Mouse (Mus musculus) bone marrow, adult 2 months (tissue): ENCODE measurements at regions not wholly inside any gene's neighbourhood (a gene's known extent, or its start where the extent isn't known, plus 50 kb on each side); places are given as distances from the start of the nearest gene placed in this dataset.

Source experiments
- H3K27ac ChIP-seq: fragments of 200-500 bp; 2 replicates; pipeline ENCODE4 v1.5.1; 2012; ENCODE audit warnings: low read depth, mild to moderate bottlenecking, control low read depth, inconsistent platforms, low read length; ENCODE audit not compliant: control insufficient read depth, poor library complexity, insufficient read depth
- H3K4me1 ChIP-seq: fragments of 200-500 bp; 2 replicates; pipeline ENCODE4 v1.6.1; 2011; ENCODE audit warnings: low read length; ENCODE audit not compliant: control insufficient read depth, insufficient read depth
- H3K4me3 ChIP-seq: fragments of 200-500 bp; replicated peaks from 2 replicates; pipeline ENCODE3; 2011; ENCODE audit warnings: mild to moderate bottlenecking, low read depth, low read length, control low read depth; ENCODE audit not compliant: control insufficient read depth
- CTCF ChIP-seq: fragments of 200-500 bp; IDR thresholded peaks from 2 replicates; pipeline ENCODE4 v1.5.1; 2011; ENCODE audit warnings: low read length, control low read depth; ENCODE audit not compliant: control insufficient read depth, insufficient read depth
- POLR2A ChIP-seq: fragments of 200-500 bp; IDR thresholded peaks from 2 replicates; pipeline ENCODE4 v1.6.1; 2011; ENCODE audit warnings: low read depth, mild to moderate bottlenecking, control low read depth, low read length, borderline replicate concordance; ENCODE audit not compliant: control insufficient read depth
- WGBS: fragments of 180-500 bp; shearing (Covaris S2); methylation state at CpG from one replicate; pipeline ENCODE4 v1.1.7; 2018; 5-methylcytosine and 5-hydroxymethylcytosine counted together

DNA sequence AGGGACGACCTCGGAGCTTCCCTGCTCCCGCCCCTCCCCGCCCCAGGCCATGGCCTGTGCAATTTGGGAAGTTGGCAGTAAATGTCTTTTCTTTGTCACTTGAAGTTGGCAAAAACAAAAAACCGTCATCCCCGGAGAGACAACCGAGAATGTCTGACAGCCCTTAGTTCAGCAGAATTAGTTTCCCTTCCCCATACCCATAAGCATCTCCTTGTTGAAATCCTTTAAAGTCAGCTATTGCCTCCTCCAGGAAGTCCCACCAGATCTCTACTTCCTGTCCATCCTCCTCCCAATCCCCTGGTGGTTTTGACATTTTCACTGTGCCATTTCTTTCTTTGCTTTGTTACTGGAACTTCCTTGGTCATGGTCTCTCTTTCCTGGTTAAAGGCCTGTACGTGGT, 54.8 kb downstream of the Foxb1 start:
- no peak for TF ChIP-seq POLR2A
- H3K4me3 ChIP-seq, result no peak overlapping the region
- H3K27ac ChIP-seq, result no peak overlapping the region
- H3K4me1 ChIP-seq, result no peaks in the 10 kb centered on the region; the same call in 1 of the 2 replicates
- WGBS, result 79% methylated on average over 8 of the region's 8 CpGs

DNA sequence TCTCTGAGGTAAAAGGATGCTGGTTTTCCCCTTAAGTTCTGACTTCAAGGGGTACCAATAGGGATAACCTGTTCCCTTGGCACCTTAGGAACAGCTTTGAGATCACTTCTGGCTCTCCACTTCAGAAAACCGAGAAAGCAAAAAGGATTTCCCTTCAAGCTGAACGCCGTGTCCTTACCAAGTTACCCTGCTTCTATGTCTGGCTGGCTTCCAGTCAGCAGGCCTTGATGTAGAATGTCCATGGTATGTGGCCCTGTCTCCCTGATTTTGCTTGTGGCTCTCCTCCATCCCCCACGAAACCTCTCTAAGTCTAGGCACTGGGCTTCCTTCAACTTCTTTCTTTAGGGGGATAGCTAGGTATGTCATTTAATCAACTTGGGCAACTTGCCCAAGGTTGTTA, 55.7 kb downstream of the Foxb1 start:
- Histone ChIP-seq H3K4me1 (no peaks in the 10 kb centered on the region; the same call in 1 of the 2 replicates), H3K27ac (no peak overlapping the region), H3K4me3 (no peak overlapping the region)
- 72% methylated on average over 4 of the region's 4 CpGs for WGBS
- no peak for TF ChIP-seq CTCF
- TF ChIP-seq POLR2A, result no peak

DNA sequence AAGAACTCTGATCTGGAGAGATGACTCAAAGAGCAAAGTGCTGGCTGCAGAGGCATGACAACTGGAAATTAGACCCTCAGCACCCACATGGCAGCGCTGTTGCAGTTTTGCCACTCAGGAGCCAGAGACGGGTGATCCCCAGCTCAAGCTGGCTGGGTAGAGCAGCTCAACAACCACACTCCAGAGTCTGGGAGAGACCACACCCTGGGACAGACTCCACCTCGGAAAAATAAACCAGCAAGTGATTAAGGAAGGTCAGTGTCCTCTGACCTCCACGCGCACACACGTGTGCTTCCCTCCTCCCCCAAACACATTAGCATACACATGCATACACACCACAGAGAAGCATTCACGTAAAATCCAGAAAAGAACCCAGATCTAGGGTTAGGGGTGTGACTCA, 57.0 kb downstream of the Foxb1 start:
- no peak for TF ChIP-seq POLR2A
- no peak for TF ChIP-seq CTCF
- H3K4me3 ChIP-seq, result no peak overlapping the region
- 71% methylated on average over 7 of the region's 7 CpGs for WGBS
- no peaks in the 10 kb centered on the region; the same call in 1 of the 2 replicates for H3K4me1 ChIP-seq
- H3K27ac ChIP-seq, result no peak overlapping the region

DNA sequence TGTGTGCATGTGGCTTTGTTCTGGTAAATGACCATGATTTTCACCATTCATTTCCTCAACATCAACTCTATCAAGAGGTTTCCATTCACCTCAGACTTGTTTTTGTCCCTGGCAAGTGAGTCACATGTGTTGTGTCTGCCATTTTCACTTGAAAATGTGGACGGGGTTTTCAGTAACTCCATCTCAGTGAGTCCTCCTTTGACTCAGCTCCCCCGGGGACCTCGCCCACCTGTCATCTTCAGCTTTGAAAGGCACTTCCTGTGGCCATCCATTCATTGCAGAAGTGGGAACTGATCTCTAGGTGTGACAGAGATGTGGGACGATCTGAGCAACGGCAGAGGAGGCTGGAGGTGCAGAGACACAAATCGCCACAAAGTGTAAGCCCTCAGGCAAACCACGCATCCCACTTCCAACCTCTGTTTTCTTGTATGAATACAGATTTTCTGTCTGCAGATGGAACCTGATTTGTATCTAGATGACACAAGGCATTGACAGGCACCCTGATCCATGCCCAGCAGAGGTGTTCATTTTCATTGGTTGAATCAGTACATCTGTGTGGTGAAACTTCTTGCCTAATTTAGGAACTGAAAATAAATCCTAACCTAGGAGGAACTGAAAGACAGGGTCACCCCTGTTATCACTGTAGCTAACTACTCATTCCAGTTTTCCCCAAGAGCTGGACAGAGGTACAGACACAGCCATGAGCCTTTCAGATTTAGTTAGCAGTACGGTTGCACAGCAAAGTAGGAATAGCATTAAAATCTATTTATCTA, 58.4 kb downstream of the Foxb1 start:
- H3K4me1 ChIP-seq, result no peaks in the 10 kb centered on the region; the same call in 1 of the 2 replicates
- 52% methylated on average over 8 of the region's 8 CpGs for WGBS
- no peak overlapping the region for H3K27ac ChIP-seq
- TF ChIP-seq POLR2A (no peak), CTCF (no peak)
- H3K4me3 ChIP-seq, result no peak overlapping the region

DNA sequence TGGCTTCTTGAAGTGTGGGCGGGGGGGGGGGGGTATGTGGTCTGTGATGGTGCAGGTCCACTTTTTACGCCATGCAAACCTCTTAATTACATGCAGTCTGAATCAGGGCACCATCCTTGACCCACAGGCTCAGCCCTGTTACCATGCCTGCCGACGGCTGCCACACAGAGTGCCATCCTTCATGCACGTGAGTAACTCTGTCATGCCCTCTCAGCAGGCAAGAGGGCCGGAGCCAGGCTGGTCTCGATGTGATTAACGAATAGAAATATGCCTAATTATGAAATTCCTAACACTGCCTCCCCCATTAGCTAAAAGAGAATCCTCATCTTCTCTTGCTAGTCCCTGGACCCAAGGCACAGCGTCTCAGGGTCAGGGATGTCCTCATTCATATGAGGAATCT, 60.0 kb downstream of the Foxb1 start:
- TF ChIP-seq POLR2A (no peak), CTCF (no peak)
- no peaks in the 10 kb centered on the region; the same call in 1 of the 2 replicates for H3K4me1 ChIP-seq
- no peak overlapping the region for H3K27ac ChIP-seq
- 77% methylated on average over 9 of the region's 9 CpGs for WGBS
- H3K4me3 ChIP-seq, result no peak overlapping the region

DNA sequence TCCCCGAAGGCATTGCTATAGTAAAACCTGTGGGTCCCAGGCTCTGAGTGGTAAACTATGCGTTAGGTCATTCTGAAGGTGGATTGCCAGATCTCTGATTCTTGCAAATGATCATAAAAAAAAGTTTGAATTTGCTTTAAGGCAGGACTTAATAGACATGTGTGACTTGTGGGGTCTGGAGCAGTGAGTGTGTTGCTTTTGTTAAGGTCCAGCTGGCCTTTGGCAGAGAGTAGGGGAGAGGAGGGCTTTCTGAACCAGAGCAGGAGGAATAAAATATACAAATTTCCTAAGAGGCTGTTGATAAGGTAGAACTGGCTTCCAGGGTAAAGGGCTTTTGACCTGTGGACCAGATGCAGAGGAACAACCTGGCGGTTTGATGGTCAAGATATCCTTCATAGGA, 69.0 kb downstream of the Foxb1 start:
- 75% methylated on average over 3 of the region's 3 CpGs for WGBS
- TF ChIP-seq CTCF (no peak), POLR2A (no peak)
- no peak overlapping the region for H3K27ac ChIP-seq
- no peak overlapping the region for H3K4me3 ChIP-seq
- no peaks in the 10 kb centered on the region for H3K4me1 ChIP-seq

DNA sequence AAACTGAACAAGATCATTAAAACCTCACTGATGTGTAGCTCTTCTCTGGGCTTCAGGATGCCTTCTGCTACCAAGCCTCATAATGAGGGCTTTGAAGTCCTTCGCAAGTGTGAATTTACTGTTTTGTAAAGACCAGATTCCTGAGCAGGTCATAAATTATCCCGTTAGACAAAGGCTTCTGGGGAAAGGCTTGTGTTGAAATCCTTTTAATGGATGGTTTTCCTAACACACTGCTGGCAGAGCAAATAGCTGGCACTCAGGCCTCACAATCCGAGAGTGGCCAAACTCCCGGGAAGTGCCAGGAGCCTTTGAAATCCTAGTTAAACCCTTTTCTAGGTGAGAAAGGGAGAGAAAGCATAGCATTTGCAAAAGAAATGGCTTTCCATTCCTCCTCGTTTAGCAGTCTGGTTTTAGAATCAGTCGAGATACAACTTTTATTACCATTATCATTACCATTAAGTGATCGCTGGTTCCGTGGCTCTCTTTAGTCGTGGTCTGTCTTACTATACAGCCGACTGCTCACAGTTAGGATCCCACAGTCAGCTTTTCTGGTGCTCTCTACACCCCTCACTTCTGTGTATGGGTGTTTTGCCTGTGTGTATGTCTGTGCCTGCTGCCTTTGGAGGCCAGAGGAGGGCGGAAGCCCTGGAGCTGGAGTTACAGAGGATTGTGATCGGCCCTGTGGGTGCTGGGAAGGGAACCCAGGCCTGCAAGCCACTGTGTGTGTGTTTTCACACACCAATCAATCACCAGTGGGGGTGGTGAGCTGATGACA, 73.2 kb downstream of the Foxb1 start:
- WGBS, result 42% methylated on average over 12 of the region's 12 CpGs
- Histone ChIP-seq H3K4me1 (no peaks in the 10 kb centered on the region), H3K4me3 (no peak overlapping the region), H3K27ac (no peak overlapping the region)
- no peak for TF ChIP-seq POLR2A
- TF ChIP-seq CTCF, result no peak

DNA sequence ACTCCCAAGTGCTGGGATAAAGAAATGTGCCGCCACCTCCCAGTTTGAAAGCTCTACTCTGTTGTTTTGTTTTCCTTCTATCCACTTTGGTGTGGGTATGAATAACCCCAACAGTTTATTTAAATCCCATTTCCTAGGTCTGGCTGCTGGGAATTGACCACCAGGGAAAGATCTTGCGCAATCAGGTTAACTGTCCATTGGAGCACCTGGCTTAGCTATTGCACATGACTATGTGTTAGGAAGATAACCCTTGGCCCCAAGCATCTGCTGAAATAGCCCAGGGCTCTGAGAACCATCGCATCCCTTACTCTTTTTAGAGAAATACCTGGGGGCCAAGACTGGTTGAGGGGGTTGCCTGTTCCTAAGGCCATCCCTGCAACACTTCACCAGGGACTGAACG, 74.0 kb downstream of the Foxb1 start:
- no peak overlapping the region for H3K27ac ChIP-seq
- 76% methylated on average over 4 of the region's 4 CpGs for WGBS
- TF ChIP-seq POLR2A (no peak), CTCF (no peak)

More for the DNA sequence above, 74.0 kb downstream of the Foxb1 start:
- Histone ChIP-seq H3K4me3 (no peak overlapping the region), H3K4me1 (no peaks in the 10 kb centered on the region)
